Mouse (Mus musculus) liver, embryonic 14 days (tissue): ENCODE results near the gene Gcnt1. TPM values are rescaled to one million over a fixed set of nuclear protein-coding genes. Genes with fewer than 3 reads are reported as not detected.

Source experiments
- polyA plus RNA-seq: library from polyadenylated mRNA; depleted of rRNA; stranded (reverse); fragments of >200 nt; gene quantifications from 2 replicates; pipeline ENCODE4 v1.2.3, GENCODE M21; 2012; rRNA removed

Gene Gcnt1
- polyA plus RNA-seq, result 14.5 and 17.6 TPM in 2 replicates

GRCm38 (mm10) chr19:17372701-17373100 lies at the start of gene Gcnt1:
TSS of gene Gcnt1 (minus strand) at chr19:17372844.

GRCm38 (mm10) chr19:17393841-17394591 lies 21.4 kb upstream of the Gcnt1 start, which contains the start of gene Rfk:
TSS of gene Rfk (plus strand) at chr19:17394043.

Other genes starting within 250 kb of the Gcnt1 start
- gene Rfk, start 21.2 kb upstream of the Gcnt1 start, polyA plus RNA-seq, result 25.3 and 31.6 TPM in 2 replicates